Mouse (Mus musculus) E14TG2a.4 (cell line): ENCODE data around the gene Car11.

Experiments
- H3K27me3 ChIP-seq: 2 replicates; pipeline ENCODE4 v1.6.1; 2014; ENCODE audit warnings: low read length, control low read depth; ENCODE audit not compliant: insufficient read depth
- H3K36me3 ChIP-seq: 2 replicates; pipeline ENCODE4 v1.6.1; 2014; ENCODE audit warnings: low read length, control low read depth; ENCODE audit not compliant: insufficient read depth
- H3K4me1 ChIP-seq: replicated peaks from 2 replicates; pipeline ENCODE4 v1.6.1; 2014; ENCODE audit warnings: low read depth, low read length, control low read depth
- H3K4me3 ChIP-seq: replicated peaks from 2 replicates; pipeline ENCODE4 v1.5.1; 2014; ENCODE audit warnings: mild to moderate bottlenecking, low read length
- H3K9me3 ChIP-seq: 2 replicates; pipeline ENCODE4 v1.6.1; 2014; ENCODE audit warnings: low read length, control low read depth
- CTCF ChIP-seq: conservative IDR thresholded peaks from 2 replicates; pipeline ENCODE4 v1.5.1; 2014; ENCODE audit warnings: low read length
- NANOG ChIP-seq: IDR thresholded peaks from 2 replicates; pipeline ENCODE4 v1.6.1; 2014; ENCODE audit warnings: borderline replicate concordance, low read length, mixed read lengths
- POU5F1 ChIP-seq: IDR thresholded peaks from 2 replicates; pipeline ENCODE4 v1.6.1; 2014; ENCODE audit warnings: low read length, borderline replicate concordance

Car11 gene

GRCm38 (mm10) chr7:45705443-45705864, 5.8 kb downstream of the Car11 start:
- Histone ChIP-seq H3K36me3 (peaks cover 23% of the 10 kb centered on the region), H3K4me3 (peak overlapping the region; percentile 96), H3K4me1 (peaks cover 84% of the 10 kb centered on the region), H3K9me3 (no peaks in the 10 kb centered on the region), H3K27me3 (peaks cover 6% of the 10 kb centered on the region)
- TF ChIP-seq CTCF (no peak), POU5F1 (no peak), NANOG (no peak)

DNA sequence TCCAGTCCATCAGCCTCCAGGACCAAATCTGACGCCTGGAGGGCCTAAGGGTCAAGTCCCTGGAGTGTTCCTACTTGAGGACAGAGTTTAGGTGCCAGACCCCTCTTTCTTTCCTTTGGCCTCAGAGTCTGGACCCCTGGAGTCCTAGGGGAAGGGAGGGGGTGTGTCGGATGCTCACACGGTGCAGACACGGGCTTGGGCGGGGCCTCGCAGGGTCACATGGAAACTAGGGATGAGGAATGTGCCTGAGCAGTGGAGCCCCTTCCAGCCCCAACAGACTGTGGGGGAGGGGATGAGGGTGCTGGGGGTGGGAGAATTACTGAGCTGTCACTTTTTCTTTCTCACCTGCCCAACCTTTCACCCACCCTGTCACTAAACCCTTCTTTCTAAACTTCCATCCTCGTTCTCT, 6.2 kb downstream of the Car11 start:
- Histone ChIP-seq H3K9me3 (no peaks in the 10 kb centered on the region), H3K36me3 (peaks cover 28% of the 10 kb centered on the region), H3K27me3 (0 out of 2 replicates have a peak, but pooled peaks cover 4% of the 10 kb centered on the region), H3K4me1 (peaks cover 85% of the 10 kb centered on the region), H3K4me3 (peak overlapping the region; percentile 96)
- TF ChIP-seq CTCF (no peak), POU5F1 (no peak), NANOG (no peak)

DNA sequence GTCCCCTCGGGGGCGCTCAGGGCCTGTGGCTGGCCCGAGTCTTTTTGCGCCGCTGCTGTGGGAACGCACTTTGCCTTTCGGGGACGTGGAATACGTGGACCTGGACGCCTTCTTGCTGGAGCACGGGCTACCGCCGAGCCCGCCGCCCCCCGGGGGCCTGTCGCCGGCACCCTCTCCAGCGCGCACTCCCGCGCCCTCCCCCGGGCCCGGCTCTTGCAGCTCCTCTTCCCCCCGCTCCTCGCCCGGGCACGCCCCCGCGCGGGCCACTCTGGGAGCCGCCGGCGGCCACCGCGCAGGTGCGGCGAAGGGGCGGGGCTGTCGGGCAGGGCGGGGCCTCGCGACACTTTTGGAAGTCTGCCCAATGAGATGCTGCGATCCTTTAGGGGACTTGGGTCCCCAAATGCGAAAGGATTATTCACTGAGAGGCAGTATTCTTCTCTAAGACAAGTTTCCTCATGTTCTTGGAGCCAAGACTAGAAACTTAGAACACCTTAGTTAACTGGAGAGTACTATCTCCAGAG, 7.1 kb downstream of the Car11 start:
- Histone ChIP-seq H3K4me1 (peaks cover 85% of the 10 kb centered on the region), H3K27me3 (0 out of 2 replicates have a peak, but pooled peaks cover 4% of the 10 kb centered on the region), H3K4me3 (peak overlapping the region; percentile 96), H3K9me3 (no peaks in the 10 kb centered on the region), H3K36me3 (peaks cover 37% of the 10 kb centered on the region)
- no peak for TF ChIP-seq NANOG
- no peak for TF ChIP-seq POU5F1
- no peak for TF ChIP-seq CTCF

DNA sequence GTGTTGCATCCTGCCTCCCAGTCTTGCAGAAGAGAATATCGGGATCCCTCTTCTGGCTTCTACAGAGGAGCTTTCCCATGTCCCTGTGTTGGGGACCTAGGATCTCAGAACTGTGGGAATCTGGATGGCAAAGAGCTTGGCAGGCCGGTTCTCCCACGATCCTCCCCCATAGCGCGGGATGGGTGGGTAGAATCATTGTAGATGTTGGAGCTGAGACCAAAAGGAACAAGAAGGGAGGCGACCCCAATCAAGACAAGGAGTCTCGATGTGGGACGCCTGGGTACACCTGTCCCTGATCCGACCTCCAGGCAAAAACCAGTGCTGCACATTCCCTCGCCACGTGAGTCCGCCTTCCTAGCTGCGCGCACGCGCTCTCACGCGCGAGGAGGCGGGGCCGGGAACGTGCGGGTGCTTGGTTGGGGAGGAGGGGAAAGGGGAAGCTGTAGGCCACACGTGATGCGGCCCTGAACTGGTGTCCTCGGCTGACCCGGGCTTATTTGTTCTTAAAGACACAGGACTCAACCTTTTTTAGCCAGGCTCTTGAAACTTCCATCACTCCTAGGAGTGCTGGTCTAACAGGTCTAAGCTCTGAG, 7.8 kb downstream of the Car11 start:
- peaks cover 43% of the 10 kb centered on the region for H3K36me3 ChIP-seq
- TF ChIP-seq NANOG (no peak), POU5F1 (no peak), CTCF (no peak)
- H3K27me3 ChIP-seq = 0 out of 2 replicates have a peak, but pooled peaks cover 4% of the 10 kb centered on the region
- H3K4me3 ChIP-seq = peak overlapping the region; percentile 96
- H3K4me1 ChIP-seq = peaks cover 88% of the 10 kb centered on the region
- H3K9me3 ChIP-seq = no peaks in the 10 kb centered on the region

- no peaks in the 10 kb centered on the region for H3K9me3 ChIP-seq
- peaks cover 88% of the 10 kb centered on the region for H3K4me1 ChIP-seq
- no peaks in the 10 kb centered on the region for H3K27me3 ChIP-seq
- H3K36me3 ChIP-seq = peaks cover 52% of the 10 kb centered on the region
- TF ChIP-seq NANOG (no peak), CTCF (no peak), POU5F1 (no peak)
- peak overlapping the region; percentile 96 for H3K4me3 ChIP-seq
These were observed 8.6 kb downstream of the Car11 start for GRCm38 (mm10) chr7:45708221-45708761.

GRCm38 (mm10) chr7:45709036-45709435, 9.4 kb downstream of the Car11 start:
- Histone ChIP-seq H3K9me3 (no peaks in the 10 kb centered on the region), H3K27me3 (no peaks in the 10 kb centered on the region), H3K4me1 (peaks cover 89% of the 10 kb centered on the region), H3K4me3 (peak overlapping the region; percentile 96; the same call in 1 of the 2 replicates), H3K36me3 (peaks cover 59% of the 10 kb centered on the region)
- no peak for TF ChIP-seq POU5F1
- TF ChIP-seq NANOG = no peak
- TF ChIP-seq CTCF = no peak

DNA sequence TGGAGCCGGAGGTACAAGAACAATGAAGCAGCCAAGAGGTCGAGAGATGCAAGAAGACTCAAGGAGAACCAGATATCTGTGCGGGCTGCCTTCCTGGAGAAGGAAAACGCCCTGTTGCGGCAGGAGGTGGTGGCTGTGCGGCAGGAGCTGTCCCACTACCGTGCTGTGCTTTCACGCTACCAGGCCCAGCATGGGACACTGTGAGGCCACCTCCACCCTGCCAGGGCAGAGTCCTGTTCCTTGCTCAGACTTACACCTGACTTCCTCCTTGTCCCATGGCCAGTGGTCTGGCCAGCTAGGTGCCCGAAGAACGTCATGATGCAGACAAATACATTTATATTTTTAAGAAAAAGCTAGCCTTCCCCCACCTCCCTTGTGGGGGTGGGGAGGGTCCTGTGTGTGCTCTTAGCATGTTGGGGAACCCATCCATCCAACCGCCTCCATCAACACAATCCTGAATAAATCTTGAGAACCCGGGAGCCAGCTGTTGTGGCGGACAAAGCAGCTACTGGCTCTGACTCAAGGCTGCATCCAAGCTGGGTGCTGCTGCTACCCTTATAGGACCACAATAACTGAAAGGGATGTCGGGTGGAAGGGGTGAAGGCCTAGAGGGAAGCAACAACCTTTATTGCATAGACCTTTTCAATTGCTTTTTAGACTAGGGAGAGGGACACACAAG, 10.2 kb downstream of the Car11 start:
- TF ChIP-seq POU5F1 = no peak
- TF ChIP-seq NANOG = no peak
- no peak for TF ChIP-seq CTCF
- no peaks in the 10 kb centered on the region for H3K9me3 ChIP-seq
- H3K4me1 ChIP-seq = peaks cover 91% of the 10 kb centered on the region
- peaks cover 62% of the 10 kb centered on the region for H3K36me3 ChIP-seq
- H3K27me3 ChIP-seq = no peaks in the 10 kb centered on the region
- H3K4me3 ChIP-seq = peak overlapping the region; percentile 4; the same call in 1 of the 2 replicates

GRCm38 (mm10) chr7:45710477-45711191, 11.0 kb downstream of the Car11 start:
- Histone ChIP-seq H3K36me3 (peaks cover 62% of the 10 kb centered on the region), H3K9me3 (no peaks in the 10 kb centered on the region), H3K4me1 (peaks cover 88% of the 10 kb centered on the region), H3K27me3 (no peaks in the 10 kb centered on the region), H3K4me3 (peak overlapping the region; percentile 49)
- TF ChIP-seq NANOG = no peak
- TF ChIP-seq POU5F1 = no peak
- TF ChIP-seq CTCF = no peak
